Mouse (Mus musculus) heart, embryonic 13.5 days (tissue): ENCODE results near the gene C530025M09Rik. TPM values are rescaled to one million over a fixed set of nuclear protein-coding genes. Genes with fewer than 3 reads are reported as not detected.

Source experiments
- ATAC-seq: fragments of 200-750 bp; cut with Nextera tagmentation; 2 replicates; pipeline ENCODE4 v1.8.0; 2017; ENCODE audit warnings: moderate TSS enrichment; ENCODE audit not compliant: insufficient number of reproducible peaks, low FRiP score, low TSS enrichment; ENCODE audit errors: extremely low read depth
- H3K27ac ChIP-seq: fragments of 300-500 bp; sonication (generic); replicated peaks from 2 replicates; pipeline ENCODE4 v1.5.1; 2015; ENCODE audit warnings: moderate library complexity, mild to moderate bottlenecking, inconsistent platforms
- H3K27me3 ChIP-seq: fragments of 300-500 bp; sonication (generic); replicated peaks from 2 replicates; pipeline ENCODE4 v1.6.1; 2015; ENCODE audit warnings: mild to moderate bottlenecking, inconsistent platforms
- H3K36me3 ChIP-seq: fragments of 300-500 bp; sonication (generic); 2 replicates; pipeline ENCODE4 v1.6.1; 2015; ENCODE audit warnings: mild to moderate bottlenecking, inconsistent platforms
- H3K4me1 ChIP-seq: fragments of 300-500 bp; sonication (generic); 2 replicates; pipeline ENCODE4 v1.6.1; 2015; ENCODE audit warnings: inconsistent platforms
- H3K4me2 ChIP-seq: fragments of 300-500 bp; sonication (generic); 2 replicates; pipeline ENCODE4 v1.6.1; 2015; ENCODE audit warnings: inconsistent platforms, mild to moderate bottlenecking, moderate library complexity
- H3K4me3 ChIP-seq: fragments of 300-500 bp; sonication (generic); 2 replicates; pipeline ENCODE4 v1.5.1; 2015; ENCODE audit warnings: moderate library complexity, mild to moderate bottlenecking, inconsistent platforms
- H3K9ac ChIP-seq: fragments of 300-500 bp; sonication (generic); 2 replicates; pipeline ENCODE4 v1.6.1; 2015; ENCODE audit warnings: inconsistent platforms, mild to moderate bottlenecking, moderate library complexity
- H3K9me3 ChIP-seq: fragments of 300-500 bp; sonication (generic); 2 replicates; pipeline ENCODE4 v1.6.1; 2016; ENCODE audit warnings: inconsistent platforms
- WGBS: fragments of 180-500 bp; shearing (Covaris S2); methylation state at CpG from one replicate; pipeline ENCODE4 v1.1.7; 2015; ENCODE audit warnings: mixed read lengths; 5-methylcytosine and 5-hydroxymethylcytosine counted together
- polyA plus RNA-seq: library from polyadenylated mRNA; unstranded; fragments of >200 nt; fragmentation: Nextera tagmentation; extraction: Ambion mirVana; gene quantifications from 2 replicates; pipeline ENCODE4 v1.2.1, GENCODE M21; 2015

C530025M09Rik gene
- 0.23 and 0.31 TPM in 2 replicates for polyA plus RNA-seq

GRCm38 (mm10) chr2:149830536-149831458 is at the start of gene C530025M09Rik:
TSS of gene C530025M09Rik (minus strand) at chr2:149831213.
- H3K27ac ChIP-seq: no peak within 1 kb of the TSS
- H3K9me3 ChIP-seq: no peaks in the 10 kb centered on the region
- no peaks in the 10 kb centered on the region for H3K36me3 ChIP-seq
- H3K4me2 ChIP-seq: peak within 1 kb of the TSS; percentile 94
- H3K4me1 ChIP-seq: peaks cover 22% of the 10 kb centered on the region
- H3K27me3 ChIP-seq: peaks cover 51% of the 10 kb centered on the region
- H3K9ac ChIP-seq: peak within 1 kb of the TSS; percentile 80
- WGBS: under 1% methylated on average over 82 of the region's 82 CpGs
- H3K4me3 ChIP-seq: peak within 1 kb of the TSS; percentile 66
- peak; percentile 17; the same call in 1 of the 2 replicates for ATAC-seq

GRCm38 (mm10) chr2:149877954-149878353 is 46.9 kb upstream of the C530025M09Rik start:
- H3K9me3 ChIP-seq: no peaks in the 10 kb centered on the region
- no peak overlapping the region for H3K9ac ChIP-seq
- 0 out of 2 replicates have a peak overlapping the region, but pooled peaks have one; percentile 28 for H3K27ac ChIP-seq
- no peaks in the 10 kb centered on the region for H3K36me3 ChIP-seq
- H3K4me3 ChIP-seq: no peak overlapping the region
- no peak overlapping the region for H3K4me2 ChIP-seq
- 26% methylated on average over 2 of the region's 2 CpGs for WGBS
- peaks cover 7% of the 10 kb centered on the region for H3K4me1 ChIP-seq
- ATAC-seq: no peak
- H3K27me3 ChIP-seq: no peaks in the 10 kb centered on the region

- peaks cover 7% of the 10 kb centered on the region for H3K4me1 ChIP-seq
- WGBS: 41% methylated on average over 3 of the region's 3 CpGs
- no peaks in the 10 kb centered on the region for H3K36me3 ChIP-seq
- no peaks in the 10 kb centered on the region for H3K9me3 ChIP-seq
- no peak overlapping the region for H3K27ac ChIP-seq
- no peak overlapping the region for H3K9ac ChIP-seq
- no peak overlapping the region for H3K4me3 ChIP-seq
- H3K27me3 ChIP-seq: no peaks in the 10 kb centered on the region
- no peak overlapping the region for H3K4me2 ChIP-seq
- no peak for ATAC-seq
Observed at GRCm38 (mm10) chr2:149873346-149873745, 42.3 kb upstream of the C530025M09Rik start.

- WGBS: 74% methylated on average over 4 of the region's 4 CpGs
- H3K4me2 ChIP-seq: no peak overlapping the region
Observed at GRCm38 (mm10) chr2:149872496-149872895, 41.5 kb upstream of the C530025M09Rik start.

GRCm38 (mm10) chr2:149870496-149870895 is 39.5 kb upstream of the C530025M09Rik start:
- no peaks in the 10 kb centered on the region for H3K27me3 ChIP-seq
- no peak overlapping the region for H3K4me3 ChIP-seq
- H3K9me3 ChIP-seq: no peaks in the 10 kb centered on the region
- 69% methylated on average over 2 of the region's 2 CpGs for WGBS
- H3K27ac ChIP-seq: no peak overlapping the region
- no peak overlapping the region for H3K9ac ChIP-seq
- no peak for ATAC-seq
- no peak overlapping the region for H3K4me2 ChIP-seq
- no peaks in the 10 kb centered on the region for H3K36me3 ChIP-seq
- peaks cover 7% of the 10 kb centered on the region for H3K4me1 ChIP-seq

More at GRCm38 (mm10) chr2:149872496-149872895, 41.5 kb upstream of the C530025M09Rik start:
- Histone ChIP-seq H3K9me3 (no peaks in the 10 kb centered on the region), H3K4me3 (no peak overlapping the region), H3K27me3 (no peaks in the 10 kb centered on the region), H3K27ac (no peak overlapping the region), H3K36me3 (no peaks in the 10 kb centered on the region), H3K4me1 (peaks cover 7% of the 10 kb centered on the region), H3K9ac (no peak overlapping the region)
- ATAC-seq: no peak

- no peak for ATAC-seq
- H3K27ac ChIP-seq: no peak overlapping the region
- H3K36me3 ChIP-seq: no peaks in the 10 kb centered on the region
- H3K4me2 ChIP-seq: no peak overlapping the region
- H3K9me3 ChIP-seq: no peaks in the 10 kb centered on the region
- no peaks in the 10 kb centered on the region for H3K4me1 ChIP-seq
- no peaks in the 10 kb centered on the region for H3K27me3 ChIP-seq
- no peak overlapping the region for H3K9ac ChIP-seq
- H3K4me3 ChIP-seq: no peak overlapping the region
- WGBS: 71% methylated on average over 5 of the region's 5 CpGs
Observed at GRCm38 (mm10) chr2:149865914-149866435, 35.0 kb upstream of the C530025M09Rik start.

GRCm38 (mm10) chr2:149861002-149861401 is 30.0 kb upstream of the C530025M09Rik start:
- H3K36me3 ChIP-seq: no peaks in the 10 kb centered on the region
- no peak overlapping the region for H3K27ac ChIP-seq
- H3K9ac ChIP-seq: no peak overlapping the region
- H3K9me3 ChIP-seq: no peaks in the 10 kb centered on the region
- H3K4me2 ChIP-seq: no peak overlapping the region
- H3K4me1 ChIP-seq: no peaks in the 10 kb centered on the region
- no peak for ATAC-seq
- 80% methylated on average over 3 of the region's 3 CpGs for WGBS
- H3K27me3 ChIP-seq: no peaks in the 10 kb centered on the region
- no peak overlapping the region for H3K4me3 ChIP-seq

GRCm38 (mm10) chr2:149848778-149849177 is 17.8 kb upstream of the C530025M09Rik start:
- no peak overlapping the region for H3K9ac ChIP-seq
- ATAC-seq: no peak
- H3K4me3 ChIP-seq: no peak overlapping the region
- no peaks in the 10 kb centered on the region for H3K9me3 ChIP-seq
- WGBS: 56% methylated on average over 4 of the region's 4 CpGs
- no peaks in the 10 kb centered on the region for H3K36me3 ChIP-seq
- H3K4me1 ChIP-seq: no peaks in the 10 kb centered on the region
- H3K4me2 ChIP-seq: no peak overlapping the region
- H3K27ac ChIP-seq: no peak overlapping the region
- no peaks in the 10 kb centered on the region for H3K27me3 ChIP-seq

- WGBS: 57% methylated on average over 2 of the region's 2 CpGs
- no peaks in the 10 kb centered on the region for H3K36me3 ChIP-seq
- H3K9ac ChIP-seq: no peak overlapping the region
- ATAC-seq: no peak
- H3K4me3 ChIP-seq: no peak overlapping the region
- no peaks in the 10 kb centered on the region for H3K27me3 ChIP-seq
- H3K9me3 ChIP-seq: no peaks in the 10 kb centered on the region
- no peaks in the 10 kb centered on the region for H3K4me1 ChIP-seq
- no peak overlapping the region for H3K27ac ChIP-seq
- H3K4me2 ChIP-seq: no peak overlapping the region
Observed at GRCm38 (mm10) chr2:149844575-149844974, 13.6 kb upstream of the C530025M09Rik start.

- Histone ChIP-seq H3K4me3 (no peak overlapping the region), H3K27me3 (no peaks in the 10 kb centered on the region), H3K9ac (no peak overlapping the region), H3K4me2 (no peak overlapping the region), H3K9me3 (no peaks in the 10 kb centered on the region), H3K27ac (no peak overlapping the region), H3K36me3 (no peaks in the 10 kb centered on the region), H3K4me1 (no peaks in the 10 kb centered on the region)
- ATAC-seq: no peak
- WGBS: 70% methylated on average over 2 of the region's 2 CpGs
Observed at GRCm38 (mm10) chr2:149839666-149840065, 8.7 kb upstream of the C530025M09Rik start.

GRCm38 (mm10) chr2:149836471-149837135 is 5.6 kb upstream of the C530025M09Rik start:
- Histone ChIP-seq H3K9me3 (no peaks in the 10 kb centered on the region), H3K4me2 (no peak overlapping the region), H3K4me1 (peaks cover 10% of the 10 kb centered on the region), H3K27ac (no peak overlapping the region), H3K4me3 (no peak overlapping the region), H3K27me3 (peaks cover 19% of the 10 kb centered on the region), H3K36me3 (no peaks in the 10 kb centered on the region), H3K9ac (no peak overlapping the region)
- no peak for ATAC-seq
- 63% methylated on average over 2 of the region's 2 CpGs for WGBS
